Mouse (Mus musculus) layer of hippocampus, adult 2 months (tissue): ENCODE data around the gene Ank3. TPM values are rescaled to one million over a fixed set of nuclear protein-coding genes. Genes with fewer than 3 reads are reported as not detected.

ENCODE experiments used
- DNase-seq, 2 experiments: peaks; one replicate each; pipeline ENCODE4 v3.0.0; 2022; ENCODE audit warnings: low spot score in 2 of 2
- H3K27ac ChIP-seq: fragments of 200-600 bp; 2 replicates; pipeline ENCODE4 v1.8.1; 2022
- H3K4me3 ChIP-seq: fragments of 200-600 bp; 2 replicates; pipeline ENCODE4 v1.8.1; 2022; ENCODE audit warnings: mild to moderate bottlenecking
- CTCF ChIP-seq: fragments of 200-600 bp; conservative IDR thresholded peaks from 2 replicates; pipeline ENCODE4 v1.8.1; 2022; ENCODE audit warnings: antibody characterized with exemption, mild to moderate bottlenecking, moderate library complexity
- total RNA-seq, 2 experiments: library from RNA; stranded (reverse); gene quantifications; 2 replicates each; pipeline ENCODE4 v1.2.3; 2021

Ank3 gene
- total RNA-seq, 2 experiments from 2014 or later = 474 to 477 TPM

- no peak for DNase-seq
- TF ChIP-seq CTCF = no peak
- no peak overlapping the region for H3K4me3 ChIP-seq
Measured at GRCm38 (mm10) chr10:69915566-69915965, 517.0 kb downstream of the Ank3 start.

DNA sequence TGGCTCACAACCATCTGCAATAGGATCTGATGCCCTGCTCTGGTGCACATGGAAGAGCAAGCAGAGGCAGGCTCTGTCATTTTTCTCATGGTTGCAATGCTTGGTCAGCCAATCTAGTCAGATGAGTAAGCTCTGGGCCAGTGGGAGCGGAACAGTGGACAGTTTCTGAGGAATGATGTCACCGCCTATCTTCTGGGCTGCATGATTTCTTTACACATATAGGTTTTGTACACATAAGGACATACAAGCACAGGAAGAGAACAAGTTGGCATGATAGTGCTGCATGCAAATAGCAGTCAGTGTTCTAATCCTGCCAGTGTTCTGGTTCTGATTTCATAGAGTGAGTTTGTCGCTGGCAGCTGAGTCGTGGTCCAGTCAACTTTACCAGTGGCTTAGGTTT lies 517.6 kb downstream of the Ank3 start:
- Histone ChIP-seq H3K27ac (no peak overlapping the region), H3K4me3 (no peak overlapping the region)
- TF ChIP-seq CTCF = no peak

More at GRCm38 (mm10) chr10:69915566-69915965, 517.0 kb downstream of the Ank3 start:
- no peak overlapping the region for H3K27ac ChIP-seq

GRCm38 (mm10) chr10:69916689-69917435 lies 518.3 kb downstream of the Ank3 start:
- no peak overlapping the region for H3K4me3 ChIP-seq
- no peak for DNase-seq
- no peak overlapping the region for H3K27ac ChIP-seq
- TF ChIP-seq CTCF = no peak

More for the DNA sequence above, 517.6 kb downstream of the Ank3 start:
- DNase-seq = no peak

DNA sequence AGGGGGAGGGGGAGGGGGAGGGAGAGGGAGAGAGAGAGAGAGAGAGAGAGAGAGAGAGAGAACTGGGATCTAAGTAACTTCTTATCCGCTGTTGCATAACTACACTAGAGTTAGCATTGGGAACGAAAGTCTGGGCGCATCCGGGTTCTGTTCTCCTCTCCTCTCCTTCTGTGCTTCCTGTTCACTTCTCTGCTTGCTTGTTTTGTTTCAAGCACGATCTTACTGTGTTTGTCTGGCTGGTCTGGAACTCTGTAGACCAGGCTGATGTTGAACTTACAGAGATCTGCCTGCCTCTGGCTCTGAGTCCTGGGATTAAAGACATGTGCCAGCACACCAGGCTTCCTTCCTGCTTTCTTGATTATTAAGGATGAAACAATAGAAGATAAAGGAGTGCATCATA lies 519.1 kb downstream of the Ank3 start:
- DNase-seq = no peak
- Histone ChIP-seq H3K4me3 (no peak overlapping the region), H3K27ac (no peak overlapping the region)
- TF ChIP-seq CTCF = no peak

DNA sequence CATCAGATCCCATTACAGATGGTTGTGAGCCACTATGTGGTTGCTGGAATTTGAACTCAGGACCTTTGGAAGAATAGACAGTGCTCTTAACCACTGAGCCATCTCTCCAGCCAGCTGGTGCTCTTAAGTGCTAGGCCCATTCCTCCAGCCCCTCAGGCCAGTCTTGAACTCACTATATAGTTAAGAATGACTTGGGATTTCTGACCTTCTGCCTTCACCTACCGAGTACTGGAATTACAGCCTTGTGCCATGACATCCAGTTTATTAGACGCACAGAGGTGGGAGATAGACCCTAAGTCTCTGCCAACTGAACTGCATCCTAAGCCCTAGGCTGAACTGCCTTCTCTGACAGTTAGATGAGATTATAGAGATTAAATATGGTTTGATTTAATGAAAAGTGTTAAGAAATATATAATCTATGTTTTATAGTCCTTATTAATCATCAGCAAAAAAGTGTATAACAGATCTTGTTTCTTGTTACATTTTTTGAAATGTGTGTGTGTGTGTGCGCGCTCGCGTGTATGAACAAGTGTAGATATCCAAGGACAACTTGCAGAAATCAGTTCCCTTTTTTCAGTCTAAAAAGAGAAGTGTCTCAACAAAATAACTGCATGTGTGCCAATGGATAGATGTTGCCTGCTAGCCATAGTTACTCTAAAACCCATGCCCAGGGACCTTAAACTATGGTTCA lies 520.0 kb downstream of the Ank3 start:
- Histone ChIP-seq H3K27ac (no peak overlapping the region), H3K4me3 (no peak overlapping the region)
- DNase-seq = no peak
- no peak for TF ChIP-seq CTCF

DNA sequence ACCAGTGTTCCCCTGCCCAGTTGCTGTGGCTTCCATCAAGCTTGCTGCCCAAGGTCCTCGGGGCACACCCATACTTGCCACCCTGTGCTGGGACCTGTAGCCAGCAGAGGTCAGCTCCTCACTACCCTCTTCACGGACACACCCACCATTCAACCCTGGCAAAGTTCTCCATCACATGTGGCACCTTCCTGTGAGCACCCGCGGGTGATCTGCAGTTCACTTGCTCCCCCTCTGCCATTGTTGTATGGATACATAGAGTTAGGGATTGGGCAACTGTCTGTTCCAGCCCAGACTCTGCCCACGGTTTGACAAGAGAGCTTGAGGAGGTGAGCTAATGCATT lies 520.5 kb downstream of the Ank3 start:
- no peak for TF ChIP-seq CTCF
- no peak for DNase-seq
- Histone ChIP-seq H3K4me3 (no peak overlapping the region), H3K27ac (no peak overlapping the region)

DNA sequence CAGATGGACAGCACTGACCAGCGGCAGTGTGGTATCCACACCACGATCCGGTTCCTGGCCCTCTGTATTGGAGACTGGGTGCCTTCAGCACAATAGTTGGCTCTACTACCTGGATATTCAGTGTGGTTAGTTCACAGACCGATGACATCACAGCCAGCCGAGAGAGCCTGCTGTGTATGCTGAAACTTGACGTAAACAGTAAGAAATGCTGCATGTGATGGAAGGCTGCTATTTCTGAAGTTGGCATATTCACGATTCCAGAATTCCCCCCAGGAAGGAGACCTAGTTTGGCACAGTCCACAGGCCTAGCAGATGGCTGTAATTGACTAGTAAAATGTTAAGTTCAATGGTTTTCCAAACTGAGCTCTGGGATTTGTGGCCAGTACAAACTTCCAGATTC lies 521.2 kb downstream of the Ank3 start:
- Histone ChIP-seq H3K4me3 (no peak overlapping the region), H3K27ac (peak overlapping the region; percentile 3; the same call in 1 of the 2 replicates)
- peak in 1 of 2 experiments; percentile 13 for DNase-seq
- TF ChIP-seq CTCF = no peak

GRCm38 (mm10) chr10:69922076-69922475 lies 523.5 kb downstream of the Ank3 start:
- no peak overlapping the region for H3K4me3 ChIP-seq
- TF ChIP-seq CTCF = no peak
- DNase-seq = no peak
- H3K27ac ChIP-seq = no peak overlapping the region

- no peak for TF ChIP-seq CTCF
- Histone ChIP-seq H3K4me3 (no peak overlapping the region), H3K27ac (no peak overlapping the region)
- DNase-seq = no peak
Measured at GRCm38 (mm10) chr10:69923801-69924200, 525.2 kb downstream of the Ank3 start.

- no peak overlapping the region for H3K27ac ChIP-seq
- H3K4me3 ChIP-seq = no peak overlapping the region
- no peak for TF ChIP-seq CTCF
- DNase-seq = no peak
Measured at GRCm38 (mm10) chr10:69924321-69924720, 525.7 kb downstream of the Ank3 start.

DNA sequence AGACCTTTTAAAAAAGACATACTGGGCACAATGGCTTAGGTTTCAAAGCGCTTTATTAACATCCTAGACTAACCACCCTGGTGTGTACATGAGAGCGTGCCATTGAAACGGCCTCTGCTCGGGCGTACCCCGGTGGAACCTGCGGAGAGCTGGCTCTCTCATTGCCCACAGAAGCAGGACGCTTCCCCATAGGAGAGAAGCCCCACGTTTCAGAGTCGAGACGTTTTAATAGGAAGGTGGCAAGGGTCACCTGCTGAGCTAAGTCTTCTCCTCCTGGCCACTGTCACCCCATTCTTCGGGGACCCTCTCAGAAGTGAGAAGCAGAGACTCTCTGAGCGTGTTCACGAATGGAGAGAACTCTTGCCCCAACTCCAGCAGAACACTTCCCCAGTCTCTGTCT lies 526.3 kb downstream of the Ank3 start:
- H3K27ac ChIP-seq = no peak overlapping the region
- TF ChIP-seq CTCF = no peak
- DNase-seq = no peak
- no peak overlapping the region for H3K4me3 ChIP-seq

DNA sequence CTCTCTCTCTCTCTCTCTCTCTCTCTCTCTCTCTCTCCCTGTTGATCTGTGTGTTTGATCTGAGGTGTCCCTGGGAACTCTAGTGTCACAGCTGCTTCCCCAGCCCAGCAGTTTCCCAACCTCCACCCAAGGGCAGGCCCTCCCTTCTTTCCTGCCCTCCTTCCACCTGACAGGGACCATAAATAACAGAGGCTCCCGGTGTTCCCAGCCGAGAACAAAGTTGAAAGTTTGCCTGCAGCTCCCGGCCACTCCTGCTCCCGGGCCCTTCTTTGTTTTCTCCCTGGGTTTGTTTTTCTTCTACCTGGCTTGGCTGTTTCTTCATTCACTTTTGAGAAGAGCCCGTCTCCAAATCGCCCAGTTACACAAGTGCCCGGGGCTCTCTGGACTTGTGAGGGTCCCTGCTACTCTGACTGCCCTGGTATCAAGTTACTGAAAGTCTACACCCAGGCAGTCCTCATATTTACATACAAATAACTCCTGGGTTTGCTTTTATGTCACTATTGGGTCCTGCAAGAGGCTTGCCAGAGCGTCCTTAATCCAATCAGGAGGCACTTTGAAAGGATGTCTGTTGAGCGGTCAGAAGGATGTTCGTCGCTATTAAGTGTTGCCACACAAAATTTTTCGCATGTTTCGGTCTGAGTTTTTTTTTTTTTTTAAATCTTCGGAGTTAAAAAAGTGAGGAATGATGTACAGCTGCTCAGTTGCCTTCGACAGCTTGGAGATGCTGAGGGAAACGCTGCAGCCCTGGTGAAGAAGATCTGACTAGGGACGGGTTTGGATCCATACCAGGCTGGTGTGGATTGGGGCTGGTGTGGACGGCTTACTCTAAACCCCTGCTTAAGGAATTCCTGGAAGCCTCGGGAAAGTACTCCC lies 526.9 kb downstream of the Ank3 start:
- Histone ChIP-seq H3K4me3 (no peak overlapping the region), H3K27ac (0 out of 2 replicates have a peak overlapping the region, but pooled peaks have one; percentile 1)
- no peak for TF ChIP-seq CTCF
- no peak for DNase-seq
